Mouse (Mus musculus): ENCODE measurements at regions not wholly inside any gene's neighbourhood (a gene's known extent, or its start where the extent isn't known, plus 50 kb on each side); places are given as distances from the start of the nearest gene placed in this dataset.

- no peak for DNase-seq (ENCODE audit: low read depth)
- TF ChIP-seq POLR2A (IDR thresholded peaks at IDR 0.05; ENCODE audit: borderline replicate concordance, extremely low read depth, insufficient read depth, insufficient read length, poor library complexity, severe bottlenecking), result no peak
- TF ChIP-seq CTCF (IDR thresholded peaks at IDR 0.05; ENCODE audit: borderline replicate concordance, extremely low read depth, insufficient read depth, insufficient read length), result peak; percentile 46; the same call in 1 of the 2 replicates
These were observed 114.2 kb upstream of the Tut7 start for GRCm38 (mm10) chr13:59937147-59937546.

DNA sequence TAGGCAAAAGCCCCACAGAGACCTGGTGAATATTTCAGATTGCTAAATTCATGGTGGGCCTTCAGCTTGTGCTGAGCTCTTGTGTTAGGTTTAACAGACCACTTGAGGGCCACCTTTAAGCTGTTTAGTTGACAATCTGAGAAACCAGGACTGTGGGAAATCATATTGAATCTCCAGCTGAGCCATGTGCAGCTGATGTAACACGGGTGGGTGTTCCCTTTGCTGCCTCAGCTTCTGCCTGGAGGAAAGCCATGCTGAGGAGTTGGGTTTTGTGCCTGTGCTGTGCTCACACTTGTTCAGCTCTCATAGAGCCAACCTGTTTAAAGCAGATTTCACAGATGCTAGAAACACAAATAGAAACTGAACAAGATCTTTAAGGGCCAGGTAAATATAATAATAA lies 111.6 kb upstream of the Tut7 start:
- TF ChIP-seq POLR2A (IDR thresholded peaks at IDR 0.05; ENCODE audit: borderline replicate concordance, extremely low read depth, insufficient read depth, insufficient read length, poor library complexity, severe bottlenecking) (no peak), CTCF (IDR thresholded peaks at IDR 0.05; ENCODE audit: borderline replicate concordance, extremely low read depth, insufficient read depth, insufficient read length) (no peak)

GRCm38 (mm10) chr13:59934093-59934492 lies 111.1 kb upstream of the Tut7 start:
- TF ChIP-seq POLR2A (IDR thresholded peaks at IDR 0.05; ENCODE audit: borderline replicate concordance, extremely low read depth, insufficient read depth, insufficient read length, poor library complexity, severe bottlenecking), result no peak
- no peak for TF ChIP-seq CTCF (IDR thresholded peaks at IDR 0.05; ENCODE audit: borderline replicate concordance, extremely low read depth, insufficient read depth, insufficient read length)
- no peak for DNase-seq (ENCODE audit: low read depth)

More for the DNA sequence above, 111.6 kb upstream of the Tut7 start:
- no peak for DNase-seq (ENCODE audit: low read depth)

DNA sequence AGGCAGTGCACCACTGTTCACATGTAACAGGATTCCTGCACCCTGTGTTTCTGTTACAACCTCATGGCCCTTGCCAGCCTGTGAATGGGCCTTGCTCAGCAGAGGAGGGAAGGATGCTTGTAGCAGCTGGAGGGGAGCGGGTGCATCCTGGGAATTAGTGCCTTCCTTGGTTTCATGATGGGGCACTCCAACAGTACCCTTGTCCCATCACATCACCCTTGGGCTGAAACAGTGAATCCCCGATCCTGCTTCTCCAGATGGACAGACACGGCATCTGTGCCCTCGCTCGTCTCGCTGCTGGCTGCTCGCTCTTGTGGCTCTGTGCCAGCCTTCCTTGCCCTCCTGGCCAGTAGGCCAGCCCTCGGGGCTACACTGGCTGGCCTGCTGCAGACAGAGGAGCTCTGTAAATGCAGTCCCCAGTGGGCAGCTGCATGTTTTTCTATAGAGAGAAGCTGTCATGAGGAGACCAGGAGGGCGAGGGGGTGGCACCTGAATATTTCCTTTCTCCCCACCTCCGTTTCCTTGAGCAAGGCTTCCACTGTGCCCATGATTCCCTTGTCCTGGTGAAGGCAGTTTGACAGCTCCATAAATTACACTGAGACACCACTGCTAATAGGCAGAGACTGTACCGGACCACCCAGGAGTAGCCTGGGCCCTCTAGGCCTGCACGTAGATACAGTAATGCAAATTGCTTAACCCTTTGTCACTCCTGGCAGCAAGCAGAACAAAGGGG lies 104.6 kb upstream of the Tut7 start:
- no peak for TF ChIP-seq POLR2A (IDR thresholded peaks at IDR 0.05; ENCODE audit: borderline replicate concordance, extremely low read depth, insufficient read depth, insufficient read length, poor library complexity, severe bottlenecking)
- no peak for TF ChIP-seq CTCF (IDR thresholded peaks at IDR 0.05; ENCODE audit: borderline replicate concordance, extremely low read depth, insufficient read depth, insufficient read length)
- peak; percentile 86 for DNase-seq (ENCODE audit: low read depth)

GRCm38 (mm10) chr13:59925845-59926481 lies 103.0 kb upstream of the Tut7 start:
- no peak for TF ChIP-seq CTCF (IDR thresholded peaks at IDR 0.05; ENCODE audit: borderline replicate concordance, extremely low read depth, insufficient read depth, insufficient read length)
- no peak for TF ChIP-seq POLR2A (IDR thresholded peaks at IDR 0.05; ENCODE audit: borderline replicate concordance, extremely low read depth, insufficient read depth, insufficient read length, poor library complexity, severe bottlenecking)
- DNase-seq (ENCODE audit: low read depth), result peak; percentile 95

GRCm38 (mm10) chr13:59917185-59917584 lies 94.2 kb upstream of the Tut7 start:
- no peak for TF ChIP-seq POLR2A (IDR thresholded peaks at IDR 0.05; ENCODE audit: borderline replicate concordance, extremely low read depth, insufficient read depth, insufficient read length, poor library complexity, severe bottlenecking)
- TF ChIP-seq CTCF (IDR thresholded peaks at IDR 0.05; ENCODE audit: borderline replicate concordance, extremely low read depth, insufficient read depth, insufficient read length), result no peak

GRCm38 (mm10) chr13:59916166-59917044 lies 93.5 kb upstream of the Tut7 start:
- TF ChIP-seq CTCF (IDR thresholded peaks at IDR 0.05; ENCODE audit: borderline replicate concordance, extremely low read depth, insufficient read depth, insufficient read length) (no peak), POLR2A (IDR thresholded peaks at IDR 0.05; ENCODE audit: borderline replicate concordance, extremely low read depth, insufficient read depth, insufficient read length, poor library complexity, severe bottlenecking) (no peak)
- DNase-seq (ENCODE audit: low read depth), result no peak

More at GRCm38 (mm10) chr13:59917185-59917584, 94.2 kb upstream of the Tut7 start:
- DNase-seq (ENCODE audit: low read depth), result no peak

GRCm38 (mm10) chr13:59915734-59916133 lies 92.8 kb upstream of the Tut7 start:
- TF ChIP-seq POLR2A (IDR thresholded peaks at IDR 0.05; ENCODE audit: borderline replicate concordance, extremely low read depth, insufficient read depth, insufficient read length, poor library complexity, severe bottlenecking) (no peak), CTCF (IDR thresholded peaks at IDR 0.05; ENCODE audit: borderline replicate concordance, extremely low read depth, insufficient read depth, insufficient read length) (no peak)
- DNase-seq (ENCODE audit: low read depth), result no peak

DNA sequence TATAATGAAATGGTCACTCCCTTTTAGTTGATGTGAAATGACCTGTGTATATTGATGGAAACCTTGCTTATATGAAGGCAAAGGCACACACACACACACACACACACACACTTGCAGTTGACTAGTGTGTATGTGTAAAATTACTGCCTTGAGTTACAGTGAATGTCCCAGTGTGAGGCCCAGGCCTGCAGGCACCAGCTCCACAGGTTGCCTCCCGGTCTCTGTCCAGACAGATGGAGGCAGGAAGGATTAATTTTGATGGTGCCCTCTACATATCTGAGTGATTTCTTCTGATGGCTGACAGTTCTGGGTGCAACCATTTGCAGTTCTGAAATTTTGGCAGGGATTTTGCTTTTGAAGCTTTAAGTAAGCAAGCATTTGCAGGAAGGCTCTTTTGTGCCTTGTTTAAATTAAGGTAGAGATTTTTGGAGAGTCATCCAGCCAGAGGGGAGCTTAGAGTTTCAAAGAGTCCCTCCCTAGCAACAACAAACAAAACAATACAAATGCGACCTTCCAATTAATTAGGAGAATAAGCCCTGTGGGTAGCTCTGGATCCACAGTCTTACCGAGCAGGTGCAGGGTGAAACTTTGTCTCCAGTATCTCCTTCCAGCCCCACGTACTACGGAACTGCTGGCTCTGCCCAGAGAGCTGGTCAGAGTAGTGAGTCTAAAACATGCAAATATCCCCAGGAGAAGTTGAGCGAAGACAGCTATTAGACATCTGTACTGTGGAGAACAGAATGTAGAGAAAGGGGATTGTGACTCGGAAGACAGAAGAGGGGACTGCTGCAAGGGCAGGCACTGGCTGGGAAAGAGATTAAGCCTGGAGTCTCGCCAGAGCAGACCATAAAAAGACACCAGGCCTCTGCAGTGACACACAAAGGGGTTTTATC lies 87.5 kb upstream of the Tut7 start:
- TF ChIP-seq POLR2A (IDR thresholded peaks at IDR 0.05; ENCODE audit: borderline replicate concordance, extremely low read depth, insufficient read depth, insufficient read length, poor library complexity, severe bottlenecking) (no peak), CTCF (IDR thresholded peaks at IDR 0.05; ENCODE audit: borderline replicate concordance, extremely low read depth, insufficient read depth, insufficient read length) (no peak)
- DNase-seq (ENCODE audit: low read depth), result peak; percentile 80

GRCm38 (mm10) chr13:59909400-59909799 lies 86.5 kb upstream of the Tut7 start:
- DNase-seq (ENCODE audit: low read depth), result no peak
- no peak for TF ChIP-seq CTCF (IDR thresholded peaks at IDR 0.05; ENCODE audit: borderline replicate concordance, extremely low read depth, insufficient read depth, insufficient read length)
- no peak for TF ChIP-seq POLR2A (IDR thresholded peaks at IDR 0.05; ENCODE audit: borderline replicate concordance, extremely low read depth, insufficient read depth, insufficient read length, poor library complexity, severe bottlenecking)
